Mouse (Mus musculus) layer of hippocampus, postnatal 14 days (tissue): ENCODE data around the gene Slc22a23. TPM values are rescaled to one million over a fixed set of nuclear protein-coding genes. Genes with fewer than 3 reads are reported as not detected.
A peak's percentile ranks its signal among the peaks of the same experiment; 100 is the strongest.

ENCODE experiments used
- DNase-seq, 2 experiments: peaks; one replicate each; pipeline ENCODE4 v3.0.0; 2021 to 2022; ENCODE audit warnings: low spot score in 2 of 2, mixed read lengths in 1 of 2
- total RNA-seq, 2 experiments: library from RNA; stranded (reverse); gene quantifications; 2 replicates each; pipeline ENCODE4 v1.2.3; 2021

Gene Slc22a23
- total RNA-seq, 2 experiments from 2014 or later: 50.9 to 53.6 TPM

DNA sequence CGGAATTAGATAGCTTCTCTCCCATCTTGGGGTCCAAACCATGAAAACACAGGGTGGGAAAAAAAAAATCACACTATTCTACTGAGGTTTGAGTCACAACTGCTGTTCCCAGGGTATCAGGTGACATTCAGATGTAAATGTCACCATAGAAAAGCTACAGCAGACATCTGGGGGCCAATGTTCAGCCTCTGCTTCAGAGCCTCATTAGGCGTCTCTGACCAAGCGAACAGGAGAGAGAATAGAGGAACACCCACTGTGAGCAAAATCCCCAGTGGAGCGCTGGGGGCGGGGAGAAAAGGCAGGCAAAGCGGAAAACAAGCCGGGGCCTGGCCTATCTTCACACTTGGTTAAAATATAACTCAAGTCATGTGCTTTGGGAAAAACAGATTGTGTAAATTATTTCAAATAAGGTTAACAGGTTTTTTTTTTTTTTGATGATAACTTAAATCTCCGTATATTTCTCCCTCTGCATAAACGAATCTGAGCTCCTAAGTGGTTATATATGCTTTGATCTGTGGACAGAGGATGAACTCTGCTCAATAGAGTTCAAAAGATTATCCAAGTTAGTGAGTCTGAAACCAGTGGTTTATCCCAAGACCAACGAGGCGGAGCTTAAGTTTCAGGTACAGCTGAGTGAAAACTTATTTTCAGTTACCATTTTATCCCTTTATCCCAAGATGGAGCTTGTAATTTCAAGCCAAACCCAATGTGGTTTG lies 105.5 kb downstream of the Slc22a23 start:
- no peak for DNase-seq

DNA sequence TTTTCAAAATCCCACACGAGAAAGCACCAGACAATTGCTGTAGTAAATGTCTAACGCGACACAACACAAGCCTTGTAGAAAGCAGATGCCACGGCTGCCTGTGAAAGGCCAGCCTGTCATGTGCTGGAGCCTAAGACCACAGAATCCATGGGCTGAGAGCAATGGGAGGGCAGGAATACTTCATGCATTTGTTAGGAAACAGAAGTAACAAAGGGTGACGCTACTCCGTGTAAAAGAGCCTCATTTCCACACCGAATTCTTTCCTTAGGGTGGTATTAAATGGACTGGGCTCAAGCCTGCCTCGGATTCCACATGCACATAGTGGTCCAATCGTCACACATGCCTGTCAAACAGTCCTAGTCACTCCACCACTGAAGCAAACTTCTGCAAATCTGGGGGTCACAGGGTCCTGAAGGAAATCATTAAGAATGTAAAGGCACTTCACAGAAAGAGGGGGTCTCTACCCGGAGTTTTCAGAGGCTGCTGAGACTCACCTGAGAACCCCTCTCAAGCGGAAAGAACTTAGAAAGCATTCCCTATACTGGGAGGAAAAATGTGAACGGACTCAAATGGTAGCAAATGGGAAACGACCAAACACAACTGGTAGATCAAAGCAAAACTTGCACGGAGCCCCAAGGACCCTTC lies 106.2 kb downstream of the Slc22a23 start:
- no peak for DNase-seq

DNA sequence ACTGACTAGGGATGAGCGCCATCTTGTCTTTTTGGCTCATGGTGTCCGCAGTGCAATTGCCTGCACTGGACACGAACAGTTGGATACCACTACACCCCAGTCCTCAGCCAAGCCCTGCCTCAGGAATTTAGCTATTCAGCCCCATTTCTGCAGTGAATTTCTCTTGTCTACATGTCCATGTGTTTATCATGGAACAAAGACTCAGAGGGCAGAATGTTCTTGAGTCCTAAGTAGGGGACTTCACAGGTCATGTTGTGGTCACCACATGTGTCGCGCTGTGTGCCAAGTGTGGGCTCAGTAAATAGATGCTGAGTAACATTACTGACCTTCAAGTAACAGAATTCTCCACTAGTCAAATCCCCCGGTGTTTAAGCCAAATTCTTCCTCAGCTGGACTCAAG lies 109.9 kb downstream of the Slc22a23 start:
- DNase-seq: no peak

DNA sequence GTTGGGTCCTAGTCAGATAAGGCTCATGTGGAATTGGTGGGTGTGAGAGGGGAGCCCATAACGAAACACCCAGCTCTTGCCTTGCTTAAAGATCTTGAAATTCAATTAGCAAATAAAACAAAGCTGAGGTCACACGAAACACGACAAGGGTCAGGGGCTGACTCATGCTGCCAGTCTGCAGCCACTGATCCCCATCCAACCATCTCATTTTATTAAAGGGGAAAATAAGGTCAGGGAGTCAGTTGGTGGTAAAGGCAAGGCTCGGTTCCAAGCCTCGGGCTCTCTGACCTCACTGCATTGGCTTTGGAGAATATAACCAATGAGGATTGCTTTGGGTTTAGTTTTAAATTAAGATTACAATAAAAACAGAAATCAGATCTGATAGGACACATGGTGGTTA lies 110.5 kb downstream of the Slc22a23 start:
- DNase-seq: no peak

DNA sequence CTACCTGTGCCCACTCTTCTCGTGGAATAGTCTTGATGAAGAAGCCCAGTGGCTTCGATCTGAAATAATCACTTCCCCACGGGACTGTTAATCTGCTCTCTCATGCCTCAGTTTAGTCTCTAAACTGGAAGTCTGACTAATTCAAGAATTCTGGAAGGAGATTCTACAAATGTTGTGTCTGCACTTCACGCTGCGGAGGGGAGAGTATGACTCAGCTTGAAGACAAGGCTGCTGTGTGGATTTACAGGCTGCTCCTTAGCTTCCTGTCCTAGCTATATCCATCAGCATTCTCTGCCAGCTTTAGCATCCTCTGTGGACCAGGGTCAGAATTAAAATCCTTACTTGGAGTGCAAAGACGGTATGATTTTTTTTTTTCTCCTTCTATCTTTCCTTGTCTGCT lies 112.0 kb downstream of the Slc22a23 start:
- no peak for DNase-seq

DNA sequence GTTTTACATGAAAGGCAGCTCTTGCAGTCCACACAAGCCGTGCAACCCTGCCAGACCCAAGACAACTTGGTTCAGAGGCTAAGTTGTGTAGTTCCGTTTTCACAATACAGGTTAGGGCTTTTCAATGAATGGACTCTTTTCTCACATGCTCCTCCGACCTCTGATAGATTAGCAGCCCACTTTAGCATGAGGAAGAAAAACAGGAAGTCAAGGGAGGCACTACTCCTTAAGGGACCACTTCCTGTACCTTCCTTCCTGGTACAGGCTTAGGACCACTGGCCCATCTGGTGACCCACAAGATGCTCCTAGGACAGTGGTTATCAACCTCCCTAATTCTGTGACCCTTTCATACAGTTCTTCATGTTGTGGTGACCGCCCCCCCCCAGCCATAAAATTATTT lies 116.1 kb downstream of the Slc22a23 start:
- DNase-seq: no peak

DNA sequence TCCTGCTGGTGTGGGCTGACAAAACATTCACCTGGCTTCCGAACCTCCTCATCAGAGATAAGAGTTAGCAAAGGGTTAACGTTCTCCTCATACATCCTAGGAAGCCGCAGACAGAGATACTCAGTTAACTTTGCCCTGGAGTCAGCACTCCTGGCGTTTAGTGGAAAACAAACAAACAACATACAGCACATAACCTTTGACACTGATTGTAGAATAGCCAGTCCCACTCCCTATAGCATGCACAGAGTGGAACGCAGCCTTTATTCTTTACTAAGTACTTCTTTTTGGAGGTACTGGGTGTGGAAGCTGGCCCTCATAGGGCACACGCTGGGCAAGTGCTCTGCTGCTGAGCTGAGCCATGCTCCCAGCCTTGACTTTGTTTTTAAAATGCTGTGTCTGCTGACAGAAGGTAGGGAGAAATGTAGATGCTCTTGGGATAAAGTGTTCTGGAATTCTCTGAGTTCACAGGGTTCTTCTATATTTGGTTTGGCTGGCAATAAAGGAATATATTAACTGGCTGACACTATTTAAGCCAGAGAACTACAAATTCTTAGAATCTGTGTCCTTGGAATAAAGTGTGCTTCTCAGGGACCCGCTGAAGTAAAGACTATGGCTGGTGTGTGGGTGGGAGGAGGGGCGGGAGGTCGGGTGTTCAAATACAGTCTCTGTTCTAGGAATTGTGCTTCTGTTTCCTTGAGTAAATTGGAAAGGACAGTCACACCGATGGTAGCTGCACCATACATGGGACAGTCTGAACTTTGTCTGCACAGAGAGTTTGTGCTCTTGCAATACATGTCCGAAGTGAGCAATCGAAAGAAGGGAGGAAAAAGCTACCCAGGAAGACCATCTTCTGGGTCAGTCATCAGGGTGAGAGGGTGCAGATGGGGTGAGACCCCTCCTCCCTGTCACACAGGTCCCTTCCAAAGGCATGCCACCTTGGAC lies 117.0 kb downstream of the Slc22a23 start:
- DNase-seq: no peak

DNA sequence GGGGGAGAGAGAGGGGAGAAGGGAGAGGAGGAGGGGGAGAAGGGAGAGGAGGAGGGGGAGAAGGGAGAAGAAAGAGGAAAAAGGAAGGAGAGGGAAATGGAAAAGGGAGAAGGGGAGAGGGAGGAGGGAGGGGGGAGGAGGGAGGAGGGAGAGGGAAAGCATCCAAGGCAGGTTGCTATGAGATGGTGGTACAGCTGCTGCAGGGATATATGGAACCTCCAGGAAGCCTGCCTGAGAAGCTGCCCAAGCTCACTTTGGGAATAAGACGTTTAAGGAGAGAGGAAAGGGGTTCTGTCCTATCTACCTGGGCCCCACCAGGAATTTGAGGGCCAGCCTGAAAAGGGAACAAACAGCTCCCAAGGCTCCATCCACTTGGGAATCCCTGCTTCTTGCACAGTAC lies 118.0 kb downstream of the Slc22a23 start:
- no peak for DNase-seq

DNA sequence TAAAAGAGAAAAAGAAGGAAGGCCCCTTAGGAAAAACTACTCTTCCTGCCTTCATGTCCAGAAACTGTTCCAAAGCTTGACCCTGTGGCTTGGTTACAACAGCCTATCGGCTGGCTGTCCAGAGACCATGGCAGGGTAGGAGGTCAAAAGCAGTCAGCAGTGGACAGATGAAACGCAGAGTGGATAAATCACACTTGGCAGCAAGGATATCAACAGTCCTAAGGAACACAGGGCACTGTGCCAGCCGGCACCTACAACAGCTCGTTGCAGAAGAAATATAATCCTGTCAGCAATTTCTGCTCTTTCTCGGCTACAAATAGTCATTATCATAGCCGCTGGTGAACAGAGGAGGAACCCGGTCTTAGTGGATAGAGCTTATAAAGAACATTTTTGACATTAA lies 122.0 kb downstream of the Slc22a23 start:
- DNase-seq: no peak

DNA sequence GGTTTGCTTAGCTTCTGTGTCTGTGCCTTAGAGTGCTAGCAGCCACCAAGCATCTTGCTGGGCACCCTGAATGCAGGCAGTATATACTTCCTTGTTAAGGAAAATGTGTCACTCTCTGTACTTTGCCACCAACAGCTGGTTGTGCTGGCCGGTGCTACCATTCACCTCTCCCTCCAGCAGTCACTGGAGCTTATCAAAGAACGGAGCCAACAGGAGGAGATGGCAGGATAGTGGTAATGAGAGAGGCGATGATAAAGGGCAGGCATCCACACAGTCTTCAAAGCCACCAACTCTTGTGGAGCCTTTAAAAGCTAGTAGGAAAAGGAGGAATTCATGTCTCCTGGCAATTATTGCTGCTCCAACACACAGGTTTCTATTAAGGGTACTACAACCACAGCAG lies 125.3 kb downstream of the Slc22a23 start:
- DNase-seq: no peak

DNA sequence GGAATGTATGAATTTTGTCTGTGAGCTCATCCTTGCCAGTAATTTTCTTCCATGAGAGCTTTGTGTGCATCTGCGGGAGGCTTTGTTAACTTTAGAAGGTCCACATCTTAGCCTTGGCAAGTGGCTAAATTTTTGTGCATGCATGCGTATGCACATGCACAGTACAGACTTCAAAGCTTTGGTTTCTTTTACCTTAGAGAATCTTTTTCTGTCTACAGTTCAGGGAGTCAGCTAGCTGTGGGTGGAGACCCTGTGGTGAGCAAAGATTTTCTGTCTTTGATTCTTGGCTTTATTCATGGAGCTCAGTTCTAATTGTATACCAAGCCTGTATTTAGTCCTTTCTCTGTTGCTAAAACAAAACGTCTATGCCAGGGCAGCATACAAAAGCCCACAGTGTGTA lies 126.2 kb downstream of the Slc22a23 start:
- no peak for DNase-seq

DNA sequence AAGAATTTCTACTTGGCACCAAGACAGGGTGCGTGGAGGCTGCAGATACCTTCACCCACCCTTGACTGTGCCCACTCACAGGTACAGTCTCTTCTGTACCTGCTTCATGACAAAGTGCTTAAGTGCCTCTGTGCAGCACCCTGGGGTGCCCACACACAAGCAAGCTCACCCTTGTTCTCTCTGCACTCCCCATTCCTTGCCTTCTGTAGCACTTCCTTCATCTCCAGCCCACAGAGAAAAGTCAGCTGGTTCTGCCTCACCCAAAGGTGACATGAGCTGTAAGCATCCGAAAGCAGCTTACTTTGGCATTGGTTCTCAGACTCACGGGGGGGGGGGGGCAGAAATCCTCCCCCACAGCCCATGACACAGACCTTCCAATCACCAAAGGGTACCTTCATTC lies 130.1 kb downstream of the Slc22a23 start:
- DNase-seq: no peak

DNA sequence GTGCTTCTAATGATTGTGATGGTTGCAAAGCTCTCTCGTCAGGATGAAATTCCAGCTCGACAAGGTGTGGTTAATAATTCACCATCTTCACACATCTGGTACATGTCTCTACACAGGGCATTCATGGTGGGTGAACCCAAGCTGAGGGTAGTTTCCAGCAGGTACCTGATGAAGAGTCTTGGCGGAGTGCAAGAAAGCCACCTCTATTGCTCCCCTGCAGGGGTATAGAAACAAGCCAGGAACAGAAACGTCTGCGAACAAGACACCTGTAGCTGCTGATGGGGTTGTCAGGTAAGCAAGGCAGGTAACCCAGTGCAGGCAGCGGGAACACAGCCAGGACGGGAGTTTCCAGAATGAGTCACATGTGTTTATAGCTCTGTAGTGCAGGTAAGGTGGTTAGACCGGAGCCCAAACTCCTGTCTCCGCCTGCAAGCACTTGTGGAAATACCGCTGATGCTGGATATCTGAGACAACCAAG lies 132.2 kb downstream of the Slc22a23 start:
- no peak for DNase-seq

DNA sequence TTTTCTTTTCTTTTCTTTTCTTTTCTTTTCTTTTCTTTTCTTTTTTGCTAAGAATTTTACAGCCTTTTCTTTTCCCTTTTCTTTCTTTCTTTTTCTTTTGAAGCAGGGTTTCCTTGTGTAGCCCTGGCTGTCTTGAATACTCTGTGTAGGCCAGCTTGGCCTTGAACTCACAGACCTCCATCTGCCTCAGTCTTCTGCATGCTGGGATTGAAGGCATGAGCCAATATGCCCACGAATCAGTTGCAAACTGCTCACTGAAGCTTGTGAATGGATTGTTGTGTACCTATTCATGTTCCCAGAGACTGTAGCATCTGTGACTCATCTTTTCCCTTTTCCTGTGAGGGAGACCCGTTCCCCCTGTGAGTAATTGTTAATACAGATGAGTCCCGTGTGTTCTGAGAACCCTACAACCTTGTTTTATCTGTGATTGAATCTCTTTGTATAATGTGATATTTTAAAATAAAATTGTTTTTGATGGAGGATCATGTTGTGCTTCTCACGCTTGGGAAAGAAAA lies 133.7 kb downstream of the Slc22a23 start:
- DNase-seq: peak in 1 of 2 experiments; percentile 47

DNA sequence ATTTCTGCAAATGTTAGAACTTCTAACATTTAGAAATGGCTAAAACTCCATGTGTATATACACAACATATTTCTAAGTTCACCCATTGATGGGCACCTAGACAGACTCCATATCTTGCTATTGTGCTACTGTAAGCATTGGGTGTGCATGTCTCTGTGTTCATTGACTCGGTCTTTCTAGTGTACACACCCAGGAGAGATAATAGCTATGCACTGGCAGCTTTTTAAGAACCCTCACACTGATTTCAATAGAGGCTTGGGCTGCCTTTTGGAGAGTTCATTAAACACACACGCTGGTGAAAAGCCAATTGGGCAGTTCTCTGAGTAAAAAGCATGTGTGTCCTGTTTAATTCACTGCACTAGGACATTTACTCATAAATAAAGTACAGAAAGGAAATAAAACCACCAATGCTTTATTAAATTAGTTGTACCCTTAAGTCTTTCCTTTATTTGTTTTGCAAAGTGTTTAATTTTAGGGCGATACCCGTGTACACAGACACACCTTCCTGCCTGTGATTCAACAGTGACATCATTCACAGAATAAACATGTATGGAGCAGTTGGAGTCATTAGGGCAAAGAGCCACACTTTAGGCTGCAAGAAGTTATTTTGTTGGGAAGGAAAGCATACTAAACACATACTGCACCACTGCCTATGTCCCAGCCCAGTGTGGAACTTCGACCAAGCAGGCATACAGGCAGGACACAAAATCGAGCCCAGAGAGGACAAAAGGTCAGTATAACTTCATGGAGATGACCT lies 137.1 kb downstream of the Slc22a23 start:
- no peak for DNase-seq

DNA sequence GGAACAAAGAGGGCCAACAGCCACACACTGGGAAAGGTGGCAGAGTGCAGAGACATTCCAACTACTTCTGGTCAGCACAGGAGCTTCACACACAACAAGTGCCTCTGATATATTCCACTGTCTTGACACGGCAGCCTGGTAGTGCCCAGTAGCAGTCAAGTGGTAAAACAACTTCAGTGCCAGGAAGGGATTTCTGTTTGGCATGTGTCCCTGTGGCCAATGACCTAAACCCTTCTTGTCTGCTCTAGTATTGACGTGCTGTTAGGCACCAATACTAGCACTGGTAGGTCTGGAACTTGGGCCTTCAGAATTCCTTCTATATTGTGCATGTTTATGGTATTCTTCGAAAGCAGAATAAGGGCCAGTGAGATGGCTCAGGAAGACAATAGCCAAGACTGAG lies 139.8 kb downstream of the Slc22a23 start:
- no peak for DNase-seq

DNA sequence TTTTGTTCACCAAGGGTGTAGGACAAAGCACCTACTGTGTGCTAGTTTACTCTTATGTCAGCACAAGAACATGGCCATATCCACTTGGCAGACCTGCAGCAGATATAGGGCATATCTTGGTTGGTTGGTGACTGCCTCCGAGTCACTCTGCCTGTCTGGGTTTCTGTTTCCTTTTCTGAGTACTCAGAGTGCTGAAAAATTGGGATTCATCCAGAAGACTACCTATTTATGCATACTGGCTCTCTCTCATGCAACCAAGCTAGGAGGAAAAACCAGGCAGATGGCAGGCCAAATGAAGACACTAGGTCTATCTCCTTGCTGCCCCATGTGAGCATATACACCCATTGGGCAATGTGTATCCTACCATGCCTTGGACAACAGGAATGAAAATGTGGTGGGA lies 149.3 kb downstream of the Slc22a23 start:
- no peak for DNase-seq

DNA sequence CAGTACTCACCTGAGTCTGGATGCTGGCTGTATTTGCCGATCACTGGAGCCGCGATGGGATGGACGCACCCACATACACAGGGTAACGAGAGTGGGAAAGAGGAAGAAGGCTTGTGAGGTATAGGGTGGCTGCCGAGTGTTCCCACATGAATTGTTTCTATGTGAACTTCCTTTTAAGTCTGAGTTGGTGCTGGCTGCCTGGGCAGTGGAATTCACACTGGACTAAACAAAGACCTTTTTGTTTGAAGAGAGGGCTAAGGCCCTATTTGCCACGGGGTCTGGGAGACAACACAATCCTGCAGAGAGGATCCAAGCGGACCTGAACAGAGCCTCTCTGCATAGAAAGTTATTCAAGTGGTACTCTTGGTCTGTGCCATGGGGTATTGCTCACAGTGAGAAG lies 151.6 kb downstream of the Slc22a23 start:
- DNase-seq: no peak

DNA sequence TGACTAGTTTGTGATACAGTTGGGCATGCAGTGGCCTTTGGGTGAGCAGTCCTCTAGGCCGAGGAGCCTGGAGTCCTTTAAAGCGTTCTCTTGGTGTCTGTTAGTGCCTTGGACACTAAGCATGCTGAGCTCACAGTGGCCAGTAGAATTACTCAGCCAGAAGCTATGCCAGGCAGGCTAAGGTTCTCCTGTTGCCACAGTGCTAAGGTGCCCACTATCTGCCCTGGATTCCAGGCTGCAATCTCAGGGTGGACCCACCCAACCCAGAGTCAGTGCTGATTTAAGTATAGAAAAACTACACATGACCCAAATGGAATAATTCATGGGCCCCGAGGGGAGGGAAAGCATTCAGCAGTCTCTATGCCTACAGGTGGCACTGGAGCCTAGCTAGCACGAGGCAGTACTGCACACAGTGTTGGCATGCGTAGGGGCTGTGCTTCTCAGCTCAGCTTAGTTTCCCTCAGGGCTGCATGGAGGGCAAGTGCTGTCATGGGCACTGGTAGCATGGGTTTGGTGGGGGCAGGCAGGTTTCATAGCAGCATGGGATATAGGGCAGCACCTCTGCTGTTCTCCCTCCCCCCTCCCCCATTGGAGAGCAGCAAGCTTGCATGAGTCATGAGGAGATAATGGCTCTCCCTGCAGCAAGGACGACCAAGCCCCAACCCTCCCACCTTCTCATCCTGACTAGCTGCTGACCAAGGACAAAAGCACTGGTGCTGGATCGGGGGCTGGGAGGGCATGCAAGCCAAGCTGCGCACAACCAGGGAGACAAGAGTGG lies 152.4 kb downstream of the Slc22a23 start:
- peak; percentile 26 to 29 for DNase-seq

DNA sequence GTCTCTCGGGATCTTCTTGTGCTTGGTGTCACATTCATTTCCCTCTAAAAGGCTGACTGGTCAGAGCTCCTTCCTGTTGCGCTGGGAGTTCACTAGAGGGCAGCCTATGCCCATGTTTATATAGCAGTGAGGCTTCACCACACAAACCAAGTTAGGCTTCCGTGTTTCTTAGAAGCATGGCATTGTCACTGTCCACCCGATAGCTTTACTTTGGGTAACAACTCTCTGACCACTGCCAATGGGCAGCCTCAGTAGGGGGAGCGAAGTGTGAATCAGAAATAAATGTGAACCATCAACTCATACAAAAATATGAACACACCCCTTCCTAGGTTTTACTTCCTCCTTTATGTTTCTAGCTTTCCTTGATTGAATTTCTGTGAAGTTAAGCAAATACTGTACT lies 157.4 kb downstream of the Slc22a23 start:
- DNase-seq: peak; percentile 63 to 85
